29 mouse cellular contexts compared by ENCODE assay signal in genomic region chr14:122570862-122571261, GRCm38 (mm10). TPM values are rescaled to one million over a fixed set of nuclear protein-coding genes. Genes with fewer than 3 reads are reported as not detected.
A peak's percentile ranks its signal among the peaks of the same experiment; 100 is the strongest.
DNase-seq lines count a peak whose midpoint lies in the region; ATAC-seq and TF ChIP-seq lines count a peak whose summit lies in the region.
"Had no signal": no experiment of that assay in that cellular context is flagged by ENCODE, and none has a peak within 500 bp of the region (broad histone marks: within the 10 kb centered on the region; RNA-seq: fewer than 3 reads in every experiment).

No protein-coding gene starts in this region.

- no peaks in the 10 kb centered on the region for H3K9me3 ChIP-seq in hindbrain, embryonic 11.5 days (ENCODE audit: control insufficient read depth, low read length)
- no peaks in the 10 kb centered on the region for H3K9me3 ChIP-seq in hindbrain, embryonic 10.5 days
- H3K9me3 ChIP-seq in midbrain, postnatal 0 days (ENCODE audit: low read length) = no peaks in the 10 kb centered on the region
- no peaks in the 10 kb centered on the region for H3K9me3 ChIP-seq in midbrain, embryonic 10.5 days (replicated peaks)
- H3K9me3 ChIP-seq in hindbrain, embryonic 13.5 days = no peaks in the 10 kb centered on the region
- H3K9me3 ChIP-seq in hindbrain, embryonic 16.5 days (ENCODE audit: control insufficient read depth, low read length) = no peaks in the 10 kb centered on the region
- H3K9me3 ChIP-seq: embryonic facial prominence, embryonic 12.5 days; heart, embryonic 12.5 days; intestine, embryonic 15.5 days had no signal

- no peak overlapping the region for H3K9ac ChIP-seq in hindbrain, embryonic 11.5 days (ENCODE audit: low read depth, low read length)
- no peak overlapping the region for H3K9ac ChIP-seq in midbrain, postnatal 0 days (replicated peaks; ENCODE audit: low read length, poor library complexity, severe bottlenecking)
- H3K9ac ChIP-seq in hindbrain, embryonic 13.5 days = no peak overlapping the region
- H3K9ac ChIP-seq in hindbrain, embryonic 16.5 days (ENCODE audit: low read depth, low read length) = no peak overlapping the region
- H3K9ac ChIP-seq: embryonic facial prominence, embryonic 12.5 days; heart, embryonic 12.5 days; intestine, embryonic 15.5 days; liver, embryonic 14.5 days had no signal

- no peaks in the 10 kb centered on the region for H3K36me3 ChIP-seq in hindbrain, embryonic 11.5 days (ENCODE audit: control insufficient read depth, insufficient read depth, low read length)
- H3K36me3 ChIP-seq in hindbrain, embryonic 10.5 days = no peaks in the 10 kb centered on the region
- H3K36me3 ChIP-seq in midbrain, postnatal 0 days (ENCODE audit: insufficient read depth, low read length) = no peaks in the 10 kb centered on the region
- H3K36me3 ChIP-seq in midbrain, embryonic 10.5 days = no peaks in the 10 kb centered on the region
- no peaks in the 10 kb centered on the region for H3K36me3 ChIP-seq in hindbrain, embryonic 13.5 days
- H3K36me3 ChIP-seq in hindbrain, embryonic 16.5 days (ENCODE audit: control insufficient read depth, insufficient read depth, low read length) = no peaks in the 10 kb centered on the region
- H3K36me3 ChIP-seq: embryonic facial prominence, embryonic 12.5 days; heart, embryonic 12.5 days; intestine, embryonic 15.5 days had no signal

- 77% methylated on average over 9 of the region's 9 CpGs for whole genome bisulfite sequencing in hindbrain, embryonic 11.5 days
- 86% methylated on average over 9 of the region's 9 CpGs for whole genome bisulfite sequencing in hindbrain, embryonic 10.5 days
- 57% methylated on average over 9 of the region's 9 CpGs for WGBS in midbrain, postnatal 0 days
- 91% methylated on average over 9 of the region's 9 CpGs for WGBS in midbrain, embryonic 10.5 days
- WGBS in hindbrain, embryonic 13.5 days = 43% methylated on average over 9 of the region's 9 CpGs
- WGBS in hindbrain, embryonic 16.5 days = 47% methylated on average over 9 of the region's 9 CpGs

- no peak overlapping the region for H3K4me3 ChIP-seq in hindbrain, embryonic 11.5 days (ENCODE audit: low read depth, low read length)
- no peak overlapping the region for H3K4me3 ChIP-seq in hindbrain, embryonic 10.5 days
- no peak overlapping the region for H3K4me3 ChIP-seq in midbrain, postnatal 0 days (ENCODE audit: low read depth, low read length)
- no peak overlapping the region for H3K4me3 ChIP-seq in midbrain, embryonic 10.5 days
- H3K4me3 ChIP-seq in hindbrain, embryonic 13.5 days = no peak overlapping the region
- H3K4me3 ChIP-seq in hindbrain, embryonic 16.5 days (ENCODE audit: low read length) = no peak overlapping the region
- H3K4me3 ChIP-seq: embryonic facial prominence, embryonic 12.5 days; heart, adult 2 months; heart, embryonic 12.5 days; intestine, embryonic 15.5 days; layer of hippocampus, adult 2 months had no signal

- TF ChIP-seq CTCF in midbrain, postnatal 0 days (IDR thresholded peaks at IDR 0.05) = no peak

- no peak overlapping the region for H3K27ac ChIP-seq in hindbrain, embryonic 11.5 days (ENCODE audit: low read depth, low read length)
- H3K27ac ChIP-seq in hindbrain, embryonic 10.5 days = no peak overlapping the region
- no peak overlapping the region for H3K27ac ChIP-seq in midbrain, postnatal 0 days (ENCODE audit: low read depth, low read length)
- no peak overlapping the region for H3K27ac ChIP-seq in midbrain, embryonic 10.5 days (replicated peaks)
- no peak overlapping the region; the same call in 1 of the 2 replicates for H3K27ac ChIP-seq in hindbrain, embryonic 13.5 days
- no peak overlapping the region for H3K27ac ChIP-seq in hindbrain, embryonic 16.5 days (ENCODE audit: low read depth, low read length)
- H3K27ac ChIP-seq: embryonic facial prominence, embryonic 12.5 days; heart, adult 2 months; intestine, embryonic 15.5 days; layer of hippocampus, adult 2 months; liver, embryonic 14.5 days; macrophage had no signal

- no peak for DNase-seq in hindbrain, embryonic 11.5 days (ENCODE audit: low spot score)
- DNase-seq in hindbrain, embryonic 10.5 days (ENCODE audit: low spot score) = no peak
- peak; percentile 20 for DNase-seq in midbrain, postnatal 0 days (ENCODE audit: low spot score)
- DNase-seq in midbrain, embryonic 10.5 days (ENCODE audit: low spot score) = no peak
- DNase-seq in cerebellum, adult 9-10 months = no peak
- no peak for DNase-seq in frontal cortex, postnatal 25 days (ENCODE audit: low spot score in 2 of 2)
- DNase-seq: adrenal gland, adult 2 months; adrenal gland, postnatal 36 days; B cell, adult 2 months; cerebellum, adult 2 months; cerebellum, postnatal 36 days; heart, adult 2 months; kidney, adult 2 months; kidney, postnatal 36 days; layer of hippocampus, postnatal 36 days; left cerebral cortex, postnatal 4 days; liver; lung, adult 2 months; lung, postnatal 10 days; spleen, adult 18-20 months; thymus, postnatal 14 days had no signal

- no peak overlapping the region for H3K4me2 ChIP-seq in hindbrain, embryonic 11.5 days (replicated peaks; ENCODE audit: low read depth, low read length)
- no peak overlapping the region for H3K4me2 ChIP-seq in midbrain, postnatal 0 days (ENCODE audit: low read depth, low read length, poor library complexity, severe bottlenecking)
- H3K4me2 ChIP-seq in hindbrain, embryonic 13.5 days = no peak overlapping the region
- H3K4me2 ChIP-seq in hindbrain, embryonic 16.5 days (ENCODE audit: low read length) = no peak overlapping the region
- H3K4me2 ChIP-seq: embryonic facial prominence, embryonic 12.5 days; heart, embryonic 12.5 days; intestine, embryonic 15.5 days had no signal

- H3K27me3 ChIP-seq in hindbrain, embryonic 11.5 days (ENCODE audit: control insufficient read depth, insufficient read depth, low read length) = no peaks in the 10 kb centered on the region
- H3K27me3 ChIP-seq in hindbrain, embryonic 10.5 days (ENCODE audit: insufficient read depth, poor library complexity, severe bottlenecking) = no peaks in the 10 kb centered on the region
- no peaks in the 10 kb centered on the region for H3K27me3 ChIP-seq in midbrain, postnatal 0 days (ENCODE audit: insufficient read depth, low read length)
- H3K27me3 ChIP-seq in midbrain, embryonic 10.5 days (ENCODE audit: low read depth, poor library complexity, severe bottlenecking) = no peaks in the 10 kb centered on the region
- no peaks in the 10 kb centered on the region for H3K27me3 ChIP-seq in hindbrain, embryonic 13.5 days
- H3K27me3 ChIP-seq in hindbrain, embryonic 16.5 days (replicated peaks; ENCODE audit: control insufficient read depth, insufficient read depth, low read length) = no peaks in the 10 kb centered on the region
- H3K27me3 ChIP-seq: embryonic facial prominence, embryonic 12.5 days; heart, embryonic 12.5 days; intestine, embryonic 15.5 days had no signal

- H3K4me1 ChIP-seq in hindbrain, embryonic 11.5 days (replicated peaks; ENCODE audit: control insufficient read depth, insufficient read depth, low read length) = no peaks in the 10 kb centered on the region
- H3K4me1 ChIP-seq in hindbrain, embryonic 10.5 days (replicated peaks) = no peaks in the 10 kb centered on the region
- H3K4me1 ChIP-seq in midbrain, postnatal 0 days (ENCODE audit: insufficient read depth, low read length) = no peaks in the 10 kb centered on the region
- H3K4me1 ChIP-seq in midbrain, embryonic 10.5 days = 0 out of 2 replicates have a peak, but pooled peaks cover 2% of the 10 kb centered on the region
- 0 out of 2 replicates have a peak, but pooled peaks cover 4% of the 10 kb centered on the region for H3K4me1 ChIP-seq in hindbrain, embryonic 13.5 days (replicated peaks)
- no peaks in the 10 kb centered on the region for H3K4me1 ChIP-seq in hindbrain, embryonic 16.5 days (ENCODE audit: control insufficient read depth, insufficient read depth, low read depth, low read length)
- H3K4me1 ChIP-seq: embryonic facial prominence, embryonic 12.5 days; heart, embryonic 12.5 days; intestine, embryonic 15.5 days had no signal

- 0 out of 2 replicates have a peak, but pooled peaks have one; percentile 53 for ATAC-seq in hindbrain, embryonic 11.5 days (ENCODE audit: low FRiP score)
- ATAC-seq in midbrain, postnatal 0 days (ENCODE audit: low FRiP score) = no peak
- ATAC-seq in hindbrain, embryonic 13.5 days (ENCODE audit: low FRiP score) = peak; percentile 52; the same call in 1 of the 2 replicates
- ATAC-seq in hindbrain, embryonic 16.5 days = 0 out of 2 replicates have a peak, but pooled peaks have one; percentile 30
- ATAC-seq: intestine, embryonic 15.5 days had no signal

RNA-seq across cellular contexts. Expression of gene Pcca, which starts 36.7 kb away (rescaled TPM):
- polyA plus RNA-seq in hindbrain, embryonic 11.5 days (2014; fragmentation: Nextera tagmentation; extraction: Ambion mirVana) = 31.6 and 33.1 TPM in 2 replicates
- polyA plus RNA-seq in hindbrain, embryonic 10.5 days (2016; fragmentation: Nextera tagmentation; extraction: Ambion mirVana) = 25.6 and 29.3 TPM in 2 replicates
- total RNA-seq in midbrain, postnatal 0 days (2014; rRNA removed) = 9.2 and 16.7 TPM in 2 replicates
- 22.1 and 27.2 TPM in 2 replicates for polyA plus RNA-seq in midbrain, postnatal 0 days (2015; fragmentation: Nextera tagmentation; extraction: Ambion mirVana)
- polyA plus RNA-seq in midbrain, embryonic 10.5 days (2016; fragmentation: Nextera tagmentation; extraction: Ambion mirVana) = 30.5 TPM in 2 replicates
- polyA plus RNA-seq in hindbrain, embryonic 13.5 days (2015; fragmentation: Nextera tagmentation; extraction: Ambion mirVana) = 26.7 and 29.7 TPM in 2 replicates
- polyA plus RNA-seq in hindbrain, embryonic 16.5 days (2015; fragmentation: Nextera tagmentation; extraction: Ambion mirVana) = 31.1 and 33.3 TPM in 2 replicates
